Comparison of ENCODE assay signal across 8 mouse cellular contexts in genomic region chr7:82173540-82173939, GRCm38 (mm10). TPM values are rescaled to one million over a fixed set of nuclear protein-coding genes. Genes with fewer than 3 reads are reported as not detected.
DNase-seq lines count a peak whose midpoint lies in the region; ATAC-seq and TF ChIP-seq lines count a peak whose summit lies in the region.

Sh3gl3 (plus strand) TSS chr7:82173840.

- no peaks in the 10 kb centered on the region for H3K36me3 ChIP-seq in heart, embryonic 14.5 days (ENCODE audit: control insufficient read depth, insufficient read depth, low read length)
- no peaks in the 10 kb centered on the region for H3K36me3 ChIP-seq in hindbrain, embryonic 13.5 days
- H3K36me3 ChIP-seq in liver, embryonic 14.5 days (replicated peaks; ENCODE audit: control insufficient read depth, insufficient read depth, low read depth), result no peaks in the 10 kb centered on the region

- H3K4me3 ChIP-seq in heart, embryonic 14.5 days (ENCODE audit: control insufficient read depth in 1 of 2, insufficient read depth in 1 of 2, low read depth in 1 of 2, low read length in 2 of 2), result peak within 1 kb of the TSS; percentile 67 to 72
- peak within 1 kb of the TSS; percentile 80 for H3K4me3 ChIP-seq in hindbrain, embryonic 13.5 days
- peak within 1 kb of the TSS in 1 of 2 experiments; percentile 40; a peak in 3 of 4 replicates for H3K4me3 ChIP-seq in liver, embryonic 14.5 days (ENCODE audit: insufficient read depth in 1 of 2, low read depth in 2 of 2, low read length in 2 of 2)

- H3K4me1 ChIP-seq in heart, embryonic 14.5 days (ENCODE audit: control insufficient read depth in 2 of 2, insufficient read depth in 2 of 2, low read length in 2 of 2), result peaks cover 5 to 11% of the 10 kb centered on the region in 2 experiments; a peak in 2 of 4 replicates
- H3K4me1 ChIP-seq in hindbrain, embryonic 13.5 days (replicated peaks), result peaks cover 26% of the 10 kb centered on the region
- H3K4me1 ChIP-seq in liver, embryonic 14.5 days (replicated peaks; ENCODE audit: control insufficient read depth in 2 of 2, insufficient read depth in 2 of 2, low read length in 1 of 2), result no peaks in the 10 kb centered on the region

- no peaks in the 10 kb centered on the region for H3K9me3 ChIP-seq in heart, embryonic 14.5 days (ENCODE audit: control insufficient read depth, low read length)
- H3K9me3 ChIP-seq in hindbrain, embryonic 13.5 days, result peaks cover 5% of the 10 kb centered on the region; the same call in 1 of the 2 replicates
- no peaks in the 10 kb centered on the region for H3K9me3 ChIP-seq in liver, embryonic 14.5 days (ENCODE audit: control insufficient read depth, low read length)

- H3K27me3 ChIP-seq in heart, embryonic 14.5 days (ENCODE audit: control insufficient read depth, insufficient read depth, low read length), result peaks cover 6% of the 10 kb centered on the region; the same call in 1 of the 2 replicates
- H3K27me3 ChIP-seq in hindbrain, embryonic 13.5 days, result 0 out of 2 replicates have a peak, but pooled peaks cover 6% of the 10 kb centered on the region
- peaks cover 9% of the 10 kb centered on the region for H3K27me3 ChIP-seq in liver, embryonic 14.5 days (ENCODE audit: control insufficient read depth, insufficient read depth, low read length)

- H3K9ac ChIP-seq in heart, embryonic 14.5 days (ENCODE audit: low read length), result peak within 1 kb of the TSS; percentile 67
- H3K9ac ChIP-seq in hindbrain, embryonic 13.5 days, result peak within 1 kb of the TSS; percentile 88
- H3K9ac ChIP-seq in liver, embryonic 14.5 days (replicated peaks), result no peak within 1 kb of the TSS

- H3K27ac ChIP-seq in heart, embryonic 14.5 days (replicated peaks in 1 of 2; ENCODE audit: control insufficient read depth in 1 of 2, insufficient read depth in 1 of 2, low read depth in 2 of 2, low read length in 2 of 2), result no peak within 1 kb of the TSS
- H3K27ac ChIP-seq in hindbrain, embryonic 13.5 days, result peak within 1 kb of the TSS; percentile 79
- no peak within 1 kb of the TSS for H3K27ac ChIP-seq in liver, embryonic 14.5 days

- H3K4me2 ChIP-seq in heart, embryonic 14.5 days (ENCODE audit: low read length), result peak within 1 kb of the TSS; percentile 100
- peak within 1 kb of the TSS; percentile 75 for H3K4me2 ChIP-seq in hindbrain, embryonic 13.5 days
- H3K4me2 ChIP-seq in liver, embryonic 14.5 days (ENCODE audit: low read depth), result peak within 1 kb of the TSS; percentile 59

- no peak for TF ChIP-seq POLR2A in brain, embryonic 14.5 days (IDR thresholded peaks at IDR 0.05; ENCODE audit: borderline replicate concordance, extremely low read depth, insufficient read depth, insufficient read length, poor library complexity, severe bottlenecking)

- TF ChIP-seq EP300 in liver, embryonic 14.5 days (IDR thresholded peaks at IDR 0.05; ENCODE audit: low read depth), result no peak

- DNase-seq in heart, adult 9 months (ENCODE audit: low spot score in 2 of 2), result no peak
- DNase-seq in brain, embryonic 14.5 days (ENCODE audit: low read depth), result no peak
- DNase-seq in liver, embryonic 14.5 days (ENCODE audit: low read depth in 3 of 3, low spot score in 3 of 3), result no peak
- no peak for DNase-seq in thymus, postnatal 0 days (ENCODE audit: low spot score)
- no peak for DNase-seq in B cell, adult 2 months

- no peak for ATAC-seq in heart, embryonic 14.5 days (ENCODE audit: insufficient number of reproducible peaks, insufficient read depth, low FRiP score, low read depth)
- no peak for ATAC-seq in hindbrain, embryonic 13.5 days (ENCODE audit: low FRiP score)
- no peak for ATAC-seq in liver, embryonic 14.5 days (ENCODE audit: insufficient read depth)
- no peak for ATAC-seq in megakaryocyte progenitor cell, adult 5-6 weeks (replicated peaks; ENCODE audit: poor library complexity)

- TF ChIP-seq CTCF in brain, embryonic 14.5 days (IDR thresholded peaks at IDR 0.05; ENCODE audit: borderline replicate concordance, extremely low read depth, insufficient read depth, insufficient read length), result no peak
- no peak for TF ChIP-seq CTCF in liver, embryonic 14.5 days (IDR thresholded peaks at IDR 0.05; ENCODE audit: low read depth)

- WGBS in heart, embryonic 14.5 days, result 63% methylated on average over 3 of the region's 3 CpGs
- WGBS in hindbrain, embryonic 13.5 days, result 92% methylated on average over 3 of the region's 3 CpGs
- 57% methylated on average over 3 of the region's 3 CpGs for WGBS in liver, embryonic 14.5 days (ENCODE audit: insufficient replicate concordance)

RNA-seq across cellular contexts. Expression of gene Sh3gl3, which starts in this region (rescaled TPM):
- polyA plus RNA-seq in heart, embryonic 14.5 days (2014; fragmentation: Nextera tagmentation; extraction: Ambion mirVana), result 6.6 and 7.5 TPM in 2 replicates
- 28.3 and 37.9 TPM in 2 replicates for polyA plus RNA-seq in brain, embryonic 14.5 days (2012; rRNA removed)
- polyA plus RNA-seq in hindbrain, embryonic 13.5 days (2015; fragmentation: Nextera tagmentation; extraction: Ambion mirVana), result 53.4 and 56.7 TPM in 2 replicates
- polyA plus RNA-seq in liver, embryonic 14.5 days (2012; rRNA removed), result 0.13 and 0.14 TPM in 2 replicates
- polyA plus RNA-seq in liver, embryonic 14.5 days (2014; fragmentation: Nextera tagmentation; extraction: Ambion mirVana), result 0.09 TPM in 1 of 2 replicates, not detected in the other
- not detected in 2 replicates for total RNA-seq in megakaryocyte progenitor cell, adult 5-6 weeks (2015)
- total RNA-seq in megakaryocyte progenitor cell, adult 5-6 weeks (2017), result not detected in 2 replicates
- 4.1 and 5.5 TPM in 2 replicates for polyA plus RNA-seq in thymus, postnatal 0 days (2015; fragmentation: Nextera tagmentation; extraction: Ambion mirVana)
